Mouse (Mus musculus) 416B (cell line): ENCODE measurements around the gene F3.
"Not testable (repeated sequence)": the region's sequence is repeated elsewhere in the genome, so short reads cannot be mapped to it uniquely, and the experiment has no call there.

ENCODE experiments used
- DNase-seq: peaks from one replicate; pipeline ENCODE4 v3.0.0; 2011; ENCODE audit warnings: low read depth

F3 gene

DNA sequence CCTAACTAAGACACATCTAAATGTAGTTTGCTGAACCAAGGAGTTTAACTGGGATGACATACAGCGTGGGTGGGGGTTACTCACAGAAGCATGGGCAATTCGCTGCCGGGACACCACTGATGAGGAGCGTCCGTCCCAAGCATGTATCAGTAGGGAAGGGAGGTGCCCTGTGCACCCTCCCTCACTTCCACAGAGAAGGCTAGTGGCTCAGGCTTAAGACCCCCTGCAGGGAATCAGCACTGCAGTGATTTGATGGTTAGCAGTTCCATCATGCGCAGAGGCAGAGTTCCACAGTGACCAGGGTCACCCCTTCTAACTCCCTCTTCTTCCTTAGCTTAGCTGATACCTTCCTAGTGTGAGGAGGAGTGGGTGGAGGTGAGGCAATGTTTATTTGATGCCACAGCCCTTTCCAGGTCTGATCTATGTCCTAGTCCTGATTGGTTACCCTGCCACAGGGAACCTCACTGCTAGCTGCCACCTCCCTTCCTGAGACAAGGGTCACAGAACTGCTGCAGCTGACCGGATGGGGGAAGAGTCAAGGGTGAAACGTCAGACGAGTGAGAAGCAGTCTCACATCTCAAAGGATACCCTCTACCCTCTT lies 15.5 kb downstream of the F3 start:
- no peak for DNase-seq

DNA sequence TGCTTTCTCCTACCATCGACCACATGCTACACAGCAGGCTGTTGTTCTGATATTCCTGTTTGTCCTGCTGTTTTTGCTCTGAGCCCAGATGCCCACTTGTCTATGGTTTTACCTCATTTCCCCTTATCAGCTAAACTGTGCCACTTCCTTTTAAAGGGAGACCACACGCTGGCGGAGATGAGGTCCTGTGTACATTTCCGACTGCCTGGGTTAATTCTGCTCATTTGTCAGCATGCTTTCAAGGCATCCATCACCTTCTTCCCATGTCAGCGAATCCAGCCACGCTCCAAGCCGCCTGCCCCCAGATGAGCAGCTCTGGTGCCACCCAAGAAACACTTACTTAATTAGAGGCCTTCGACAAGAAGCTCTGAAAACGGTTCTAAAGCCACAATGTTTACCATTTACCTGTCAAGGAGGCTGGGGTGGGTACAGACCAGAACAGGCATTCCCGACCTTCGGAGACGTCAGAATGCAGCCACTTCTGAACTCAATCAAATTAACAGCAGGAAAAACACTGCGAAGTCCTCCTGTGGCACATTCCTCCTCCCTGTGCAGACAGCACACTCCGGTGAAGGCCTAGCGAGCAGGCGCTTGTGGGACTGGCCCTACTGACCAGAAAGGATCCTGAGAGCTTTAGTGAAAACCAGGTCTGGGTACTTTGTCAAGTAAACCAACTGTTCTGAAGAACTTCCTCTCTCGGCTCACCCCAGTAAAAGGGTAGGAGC lies 16.3 kb downstream of the F3 start:
- DNase-seq, result peak; percentile 63

DNA sequence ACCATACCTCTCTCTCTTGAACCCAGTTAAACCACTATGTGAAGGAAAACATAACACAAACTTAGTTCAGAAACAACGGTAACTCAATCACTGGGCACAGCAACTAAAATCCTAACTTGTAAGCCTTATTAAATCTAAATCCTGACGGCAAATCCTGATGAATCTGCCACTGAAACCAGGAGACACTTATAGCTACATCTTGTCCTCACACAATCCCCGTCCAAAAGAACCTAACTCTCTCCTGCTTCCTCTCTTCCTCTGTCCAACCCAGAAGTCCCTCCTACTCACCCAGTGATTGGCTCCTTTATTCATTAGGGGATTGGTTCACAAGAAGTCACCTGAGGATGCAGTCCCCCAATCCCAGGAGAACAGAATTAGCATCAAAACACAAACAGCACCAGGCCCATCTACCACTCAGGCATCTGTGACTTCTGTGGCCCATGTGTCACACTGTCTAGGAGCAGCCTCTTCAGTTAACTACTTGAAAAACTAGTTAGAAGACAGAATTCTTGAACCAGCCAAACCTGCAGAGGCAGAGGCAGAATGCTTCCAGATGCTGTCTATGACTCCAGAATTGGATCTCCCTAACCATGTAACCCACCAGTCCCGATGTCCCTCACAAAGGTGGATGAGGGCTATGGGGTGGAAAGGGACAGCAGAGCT lies 18.0 kb downstream of the F3 start:
- DNase-seq, result not testable (repeated sequence)

DNA sequence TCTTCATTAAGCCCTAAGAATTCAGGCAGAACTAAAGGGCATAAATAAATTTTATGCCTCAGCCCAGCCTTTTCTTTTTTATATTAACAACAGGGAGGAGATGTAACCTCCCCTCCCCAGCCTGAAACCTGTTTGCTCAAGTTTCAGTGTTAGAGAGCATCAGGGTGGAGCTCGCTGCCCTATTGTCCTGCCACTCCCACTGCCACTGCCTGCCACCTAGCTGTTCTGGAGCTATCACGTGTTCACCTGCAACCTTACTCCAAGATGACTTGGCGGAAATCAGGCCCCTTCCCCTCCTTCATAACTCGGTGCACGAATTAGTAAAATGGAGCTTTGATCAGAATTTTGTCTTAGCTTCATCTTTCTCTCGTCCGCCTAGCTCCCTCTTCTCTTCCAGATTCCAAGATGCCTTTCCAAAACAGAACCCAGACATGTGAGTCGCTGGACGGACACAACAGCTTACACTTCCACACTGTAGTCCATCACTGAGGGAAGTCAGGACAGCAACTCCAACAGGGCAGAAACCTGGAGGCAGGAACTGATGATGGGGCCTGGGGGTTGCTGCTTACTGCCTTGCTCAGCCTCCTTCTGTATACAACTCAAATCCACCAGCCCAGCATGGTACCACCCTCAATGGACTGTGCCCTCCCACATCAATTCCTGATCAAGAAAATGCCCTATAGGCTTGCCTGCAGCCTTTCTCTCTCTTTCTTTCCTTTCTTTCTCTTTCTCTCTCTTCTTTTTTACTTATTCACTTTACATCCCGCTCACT lies 31.2 kb downstream of the F3 start:
- not testable (repeated sequence) for DNase-seq

DNA sequence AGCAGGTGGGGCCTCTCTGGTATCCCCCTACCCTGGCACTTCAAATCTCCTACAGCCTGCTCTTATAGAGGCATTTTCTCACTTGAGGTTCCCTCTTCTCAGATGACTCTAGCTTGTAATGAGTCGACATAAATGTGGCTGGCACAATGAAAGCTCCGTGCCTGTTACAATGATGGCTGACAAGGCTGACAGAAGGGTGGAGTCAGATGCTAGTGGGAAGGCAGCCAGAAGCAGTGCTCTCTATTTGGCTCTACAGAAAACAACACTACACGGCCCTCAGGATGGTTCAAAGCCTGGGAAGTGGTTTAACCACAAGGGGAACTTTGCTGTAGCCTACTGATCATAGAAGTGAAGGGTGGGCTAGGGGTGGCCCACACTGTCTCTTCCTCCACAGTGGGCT lies 31.8 kb downstream of the F3 start:
- peak; percentile 52 for DNase-seq

DNA sequence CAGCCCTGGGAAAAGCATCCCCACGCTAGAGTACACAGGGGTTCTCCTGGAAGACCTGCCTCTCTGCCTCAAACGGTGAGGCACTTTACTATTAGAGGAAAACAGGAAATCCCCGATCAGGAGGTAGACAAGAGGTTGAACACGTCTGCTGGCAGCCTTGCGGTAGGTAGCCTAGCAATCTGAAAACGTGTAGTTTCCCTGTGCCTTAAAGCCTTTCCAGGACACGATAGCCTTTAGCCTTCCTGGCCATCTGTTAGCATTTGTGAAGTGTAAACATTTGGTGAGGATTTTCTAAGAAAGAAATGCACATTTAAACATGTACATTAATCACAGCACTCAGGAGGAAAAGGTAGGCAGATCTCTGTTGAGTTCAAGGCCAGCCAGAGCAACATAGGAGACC lies 35.0 kb downstream of the F3 start:
- DNase-seq, result no peak

DNA sequence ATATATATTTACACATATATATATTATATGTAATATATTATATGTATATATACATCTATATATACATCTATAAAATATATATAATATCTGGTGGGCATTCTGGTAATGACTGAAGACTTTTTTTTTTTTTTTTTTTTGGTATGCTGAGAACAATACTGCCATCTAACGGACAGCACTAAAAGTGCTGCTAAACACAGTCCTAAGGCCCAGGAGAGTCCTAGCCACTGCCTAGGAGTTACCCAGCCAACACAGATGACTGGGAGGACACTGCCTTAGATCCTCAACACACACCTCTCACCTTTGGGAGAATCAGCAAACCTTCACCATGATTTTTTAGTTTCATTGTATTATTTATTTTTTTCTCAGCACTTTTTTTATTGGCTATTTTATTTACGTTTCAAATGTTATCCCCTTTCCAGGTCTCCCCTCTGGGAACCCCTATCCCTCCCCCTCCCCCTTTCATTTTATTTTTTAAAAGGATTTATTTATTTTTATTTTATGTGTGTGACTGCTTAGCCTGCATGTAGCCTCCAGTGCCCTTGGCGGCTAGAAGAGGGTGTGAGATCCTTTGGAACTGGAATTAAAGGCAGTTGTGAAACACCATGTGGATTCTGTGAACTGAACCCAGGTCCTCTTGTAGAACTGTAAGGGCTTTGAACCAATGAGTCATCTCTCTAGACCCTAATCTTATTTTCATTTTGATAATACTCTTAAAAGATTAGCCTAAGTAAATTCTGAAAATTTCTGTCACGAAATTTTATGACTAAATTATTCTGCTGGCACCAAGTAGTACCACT lies 38.9 kb downstream of the F3 start:
- peak; percentile 43 for DNase-seq

DNA sequence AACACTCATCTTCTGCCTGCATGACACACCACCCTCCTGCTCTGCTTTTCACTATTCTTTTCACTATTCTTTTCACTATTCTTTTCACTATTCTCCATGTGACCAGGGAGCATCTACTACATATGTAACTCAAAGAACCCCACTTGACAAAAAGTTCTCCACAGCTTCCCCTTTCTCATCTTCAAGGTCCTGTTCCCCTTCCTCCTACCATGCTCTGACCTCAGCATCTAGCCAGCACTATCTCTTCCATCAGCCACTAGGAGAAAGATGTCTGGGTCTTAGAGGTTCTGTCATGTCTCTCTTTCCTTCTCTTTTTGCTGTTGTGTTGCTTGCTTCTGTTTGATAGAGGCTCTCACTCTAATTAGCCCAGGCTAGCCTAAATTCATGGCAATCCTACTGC lies 42.7 kb downstream of the F3 start:
- DNase-seq, result peak; percentile 22

DNA sequence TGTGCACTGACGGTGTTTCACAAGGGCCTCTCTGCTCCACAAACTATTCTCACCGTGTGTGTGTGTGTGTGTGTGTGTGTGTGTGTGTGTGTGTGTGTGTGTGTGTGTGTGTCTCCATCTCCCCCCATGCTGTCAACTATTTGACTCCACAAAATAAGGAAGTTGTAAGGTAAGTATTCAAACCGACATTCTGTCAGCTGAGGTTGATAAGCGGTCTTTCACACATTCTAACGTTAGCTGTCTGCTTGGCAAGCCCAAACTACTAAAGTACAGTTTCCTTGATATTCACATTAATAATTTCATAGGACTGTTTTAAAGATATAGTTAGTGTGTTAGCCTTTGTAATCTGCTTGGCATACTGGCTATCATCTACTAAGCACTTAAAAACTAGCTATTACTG lies 43.5 kb downstream of the F3 start:
- DNase-seq, result no peak

DNA sequence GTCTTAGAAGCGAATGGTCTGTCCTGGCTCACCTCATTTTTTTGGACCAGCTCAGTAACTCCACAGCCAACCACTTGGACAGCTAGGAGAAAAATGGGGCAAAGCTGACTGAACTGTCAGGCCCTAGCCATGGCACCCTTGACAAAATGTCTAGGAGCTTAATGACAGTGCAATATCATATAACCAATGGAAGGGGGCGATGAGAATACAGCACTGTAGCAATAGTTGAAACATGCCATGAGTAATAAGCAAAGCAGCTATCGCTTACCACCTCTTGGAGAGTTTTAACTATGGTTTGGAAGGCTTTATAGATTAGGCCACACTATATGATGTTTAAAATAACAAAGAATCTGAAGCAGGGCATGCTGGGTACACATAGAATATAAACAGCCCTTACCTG lies 45.4 kb downstream of the F3 start:
- no peak for DNase-seq

DNA sequence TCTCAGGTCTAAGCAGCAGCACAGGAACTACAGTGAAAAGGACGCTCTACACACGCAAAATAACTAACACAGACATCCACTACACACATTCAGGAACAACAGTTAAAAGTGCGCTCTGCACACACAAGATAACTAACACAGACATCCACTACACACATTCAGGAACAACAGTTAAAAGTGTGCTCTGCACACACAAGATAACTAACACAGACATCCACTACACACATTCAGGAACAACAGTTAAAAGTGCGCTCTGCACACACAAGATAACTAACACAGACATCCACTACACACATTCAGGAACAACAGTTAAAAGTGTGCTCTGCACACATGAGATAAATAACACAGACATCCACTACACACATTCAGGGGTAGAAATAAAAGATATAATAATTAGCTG lies 50.0 kb downstream of the F3 start:
- not testable (repeated sequence) for DNase-seq

DNA sequence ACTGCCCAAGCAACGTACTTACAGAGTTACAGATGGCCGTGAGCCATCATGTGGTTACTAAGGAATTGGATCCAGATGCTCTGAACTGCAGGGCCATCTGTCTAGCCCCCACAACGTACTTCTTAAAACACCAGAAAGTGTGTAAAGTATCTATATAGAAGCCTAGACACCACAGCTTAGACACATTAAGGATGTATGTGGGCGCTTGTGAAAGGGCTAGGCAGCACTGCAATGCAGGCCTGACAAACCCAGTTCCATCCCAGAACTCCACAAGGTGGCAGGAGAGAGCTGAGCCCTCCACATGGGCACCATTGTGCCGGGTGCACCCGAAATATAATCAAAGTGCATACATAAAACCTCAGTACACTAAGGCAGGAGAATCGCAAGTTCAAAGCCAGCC lies 54.6 kb downstream of the F3 start:
- peak; percentile 63 for DNase-seq

DNA sequence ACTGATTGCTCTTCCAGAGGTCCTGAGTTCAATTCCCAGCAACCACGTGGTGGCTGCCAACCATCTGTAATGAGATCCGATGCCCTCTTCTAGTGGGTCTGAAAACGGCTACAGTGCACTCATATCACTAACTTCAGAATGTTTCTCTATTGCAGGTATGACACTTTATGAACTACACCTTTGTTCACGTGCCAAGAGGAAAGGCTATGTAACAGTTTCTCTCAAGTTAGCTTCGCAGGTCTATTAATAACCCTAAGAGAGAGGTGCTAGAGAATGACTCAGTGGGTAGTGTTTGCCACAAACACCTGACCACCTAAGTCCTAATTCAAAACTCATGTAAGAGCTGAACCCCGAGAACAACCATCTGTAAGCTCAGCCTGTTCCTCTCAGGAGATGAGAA lies 59.7 kb downstream of the F3 start:
- DNase-seq, result no peak
